Mouse (Mus musculus): ENCODE measurements around the gene Srrt.

Gene Srrt

DNA sequence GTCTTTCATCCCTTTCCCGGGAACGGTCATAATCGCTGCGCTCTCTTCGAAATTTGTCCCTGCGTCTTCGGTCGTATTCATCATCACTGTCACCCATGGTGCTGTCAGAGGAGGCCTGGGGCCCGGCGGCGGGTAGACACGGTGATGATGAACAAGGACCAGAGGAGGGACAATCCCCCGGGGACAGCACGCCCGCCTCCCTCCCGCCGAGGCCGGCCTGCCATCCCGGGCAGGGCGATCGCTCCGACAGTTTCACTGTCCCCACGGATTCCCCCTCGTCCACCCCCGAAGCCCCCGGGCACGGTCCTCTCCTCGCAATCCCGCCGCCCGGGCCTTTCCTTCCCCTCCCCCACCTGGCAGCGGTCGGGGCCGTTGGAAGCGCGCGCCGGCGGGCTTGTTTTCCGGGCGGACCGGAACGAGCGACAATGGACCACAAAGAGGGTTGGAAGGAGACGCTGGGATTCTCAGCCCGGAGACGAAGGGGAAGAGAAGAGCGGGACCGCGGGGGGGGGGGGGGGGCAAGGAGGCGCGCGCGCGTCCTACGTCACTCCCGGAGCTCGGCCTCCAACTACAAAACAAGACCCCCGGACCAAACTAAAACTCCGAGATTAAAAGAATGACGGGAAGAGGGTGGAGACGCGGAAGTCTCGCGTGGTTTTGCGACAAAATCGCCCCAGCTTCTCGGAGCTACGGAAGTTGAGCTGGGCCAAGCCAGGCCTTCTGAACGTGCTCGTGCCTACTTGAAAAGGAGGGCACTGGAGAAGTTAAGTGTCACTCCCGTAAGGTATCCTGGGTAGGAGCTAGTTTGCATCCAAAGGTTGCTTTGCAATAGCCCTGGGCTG lies at the start of gene Srrt:
TSS of gene Srrt (minus strand) at position 604 of the 842 bp plus-strand sequence.
- peak; percentile 80 for DNase-seq

DNA sequence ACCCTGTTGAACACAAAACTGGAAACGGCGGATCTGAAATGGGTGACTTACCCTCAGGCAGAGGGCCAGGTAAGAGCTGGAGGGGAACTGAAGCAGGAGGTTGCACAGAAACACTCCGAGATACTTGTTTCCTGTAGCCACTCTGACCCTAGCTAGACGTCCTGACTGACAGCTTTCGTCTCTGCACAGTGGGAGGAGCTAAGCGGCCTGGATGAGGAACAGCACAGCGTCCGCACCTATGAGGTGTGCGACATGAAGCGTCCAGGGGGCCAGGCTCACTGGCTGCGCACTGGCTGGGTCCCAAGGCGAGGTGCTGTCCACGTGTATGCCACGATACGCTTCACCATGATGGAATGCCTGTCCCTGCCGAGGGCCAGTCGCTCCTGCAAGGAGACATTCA lies 46.6 kb upstream of the Srrt start:
- no peak for DNase-seq

DNA sequence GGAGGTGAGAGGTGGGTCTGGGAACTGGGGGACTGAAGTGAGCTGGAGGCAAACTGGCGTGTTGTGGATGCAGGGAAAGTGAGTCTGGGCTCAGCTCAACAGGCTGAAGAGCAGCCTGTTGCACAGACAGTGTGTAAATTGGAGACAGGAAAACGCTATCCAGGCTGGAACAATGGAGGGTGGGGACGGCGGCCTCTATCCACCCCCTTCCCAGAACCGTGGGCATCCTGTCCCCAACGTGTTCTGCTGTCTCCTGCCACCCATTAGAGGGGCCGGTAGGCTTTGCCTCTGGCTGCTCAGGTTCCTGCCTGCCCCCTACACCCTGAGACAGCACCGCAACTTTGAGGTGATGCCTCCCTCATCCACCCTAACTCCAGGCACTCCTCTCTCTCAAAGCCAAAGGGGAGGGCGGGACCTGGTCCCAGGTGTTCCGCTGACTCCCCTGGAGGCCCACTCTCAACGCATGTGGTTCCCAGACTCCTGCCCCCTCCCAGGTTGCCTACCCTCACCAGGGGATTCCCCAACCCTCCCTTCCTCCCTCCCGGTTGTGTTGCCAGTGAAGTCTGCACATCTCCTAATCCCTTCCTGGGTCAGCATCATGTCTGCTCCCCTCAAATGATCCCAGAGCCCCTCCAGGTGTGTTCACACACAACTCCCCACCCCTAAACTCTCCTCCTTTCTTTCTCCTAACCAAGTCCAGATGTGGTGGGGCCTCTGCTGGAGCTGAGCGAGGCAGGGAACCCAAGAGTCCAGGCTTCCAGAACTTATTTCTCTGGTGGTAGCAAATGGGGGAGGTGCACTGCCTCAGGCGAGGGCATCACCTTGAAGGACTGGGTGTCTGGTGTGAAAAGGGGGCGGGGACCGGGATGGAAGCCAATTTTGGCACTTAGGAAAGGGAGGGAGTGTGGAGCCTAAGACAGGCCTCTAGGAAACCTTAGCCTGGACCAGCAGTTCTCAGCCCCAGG lies 44.8 kb upstream of the Srrt start:
- no peak for DNase-seq

DNA sequence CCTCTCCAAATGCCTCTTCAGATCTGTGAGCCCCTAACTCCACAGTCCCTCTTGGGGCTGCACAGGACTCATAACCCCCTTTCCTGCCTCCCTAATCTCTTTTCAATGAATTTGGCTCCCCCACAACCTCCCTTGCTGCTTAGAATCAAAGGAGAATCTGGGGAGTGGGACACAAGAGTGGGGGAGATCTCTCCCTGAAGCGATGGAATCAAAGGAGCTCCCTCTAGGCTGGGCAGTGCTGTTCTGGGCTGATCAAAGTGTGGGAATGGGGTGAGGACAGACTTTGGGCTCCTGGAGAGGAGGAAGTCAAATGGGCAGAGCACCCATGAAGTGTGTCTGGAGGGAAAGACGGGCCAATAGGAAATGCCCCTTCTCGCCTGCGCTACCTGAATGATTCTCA lies 43.9 kb upstream of the Srrt start:
- DNase-seq, result no peak

DNA sequence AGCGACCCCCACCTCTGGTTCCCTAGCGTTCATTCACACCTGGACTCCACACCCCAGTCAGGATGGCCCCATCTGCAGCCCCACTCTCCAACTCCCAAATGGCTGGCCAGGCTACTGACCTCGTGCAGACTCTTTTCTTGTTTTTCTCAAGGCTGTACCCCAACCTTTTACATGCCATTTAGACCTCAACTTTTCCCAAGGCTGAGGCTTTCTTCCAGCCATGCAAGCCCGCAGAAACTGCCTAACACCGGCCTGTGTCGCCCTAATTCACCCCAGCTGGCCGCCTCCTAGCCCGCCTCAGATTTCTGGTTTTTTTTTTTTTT lies 43.5 kb upstream of the Srrt start:
- DNase-seq, result no peak

DNA sequence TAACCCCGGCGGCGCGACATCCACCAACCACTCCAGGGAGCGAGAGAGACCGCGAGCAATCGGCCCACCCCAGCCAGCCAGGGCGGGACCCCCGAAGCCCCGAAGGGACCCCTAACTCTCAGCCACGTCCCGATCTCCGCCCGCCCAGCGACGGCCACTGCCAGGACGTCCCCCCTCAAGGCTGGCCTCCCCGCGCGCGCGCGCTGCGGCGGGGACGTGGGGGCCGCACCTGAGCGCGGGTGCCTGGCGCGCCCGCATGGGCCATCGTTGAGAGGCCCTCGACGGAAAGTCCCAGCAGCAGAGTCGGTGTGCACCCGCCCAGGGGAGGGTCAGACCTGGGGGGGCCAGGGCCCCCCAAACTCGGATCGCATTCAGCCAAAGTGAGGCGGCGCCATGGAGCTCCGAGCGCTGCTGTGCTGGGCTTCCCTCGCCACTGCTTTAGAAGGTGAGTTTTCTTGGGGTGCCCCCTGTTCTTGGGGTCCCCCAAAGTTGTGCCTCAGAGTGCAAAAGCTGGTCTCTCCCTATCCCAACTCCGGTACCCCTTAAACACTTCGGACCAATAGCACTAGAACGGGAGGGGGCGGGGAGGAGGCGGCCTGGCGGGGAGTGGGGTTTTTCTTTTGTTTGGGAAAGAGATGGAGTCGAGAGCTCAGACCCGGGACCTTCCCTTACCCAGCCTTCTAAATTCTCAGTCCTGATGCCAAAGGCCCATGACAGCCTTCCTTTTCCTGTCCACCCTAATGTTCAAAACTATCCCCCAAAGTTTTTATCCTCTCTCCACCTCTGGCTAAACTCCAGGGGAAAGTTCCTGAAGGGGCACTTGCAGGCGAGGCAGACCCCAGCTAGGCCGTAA lies 43.0 kb upstream of the Srrt start:
- DNase-seq, result no peak

DNA sequence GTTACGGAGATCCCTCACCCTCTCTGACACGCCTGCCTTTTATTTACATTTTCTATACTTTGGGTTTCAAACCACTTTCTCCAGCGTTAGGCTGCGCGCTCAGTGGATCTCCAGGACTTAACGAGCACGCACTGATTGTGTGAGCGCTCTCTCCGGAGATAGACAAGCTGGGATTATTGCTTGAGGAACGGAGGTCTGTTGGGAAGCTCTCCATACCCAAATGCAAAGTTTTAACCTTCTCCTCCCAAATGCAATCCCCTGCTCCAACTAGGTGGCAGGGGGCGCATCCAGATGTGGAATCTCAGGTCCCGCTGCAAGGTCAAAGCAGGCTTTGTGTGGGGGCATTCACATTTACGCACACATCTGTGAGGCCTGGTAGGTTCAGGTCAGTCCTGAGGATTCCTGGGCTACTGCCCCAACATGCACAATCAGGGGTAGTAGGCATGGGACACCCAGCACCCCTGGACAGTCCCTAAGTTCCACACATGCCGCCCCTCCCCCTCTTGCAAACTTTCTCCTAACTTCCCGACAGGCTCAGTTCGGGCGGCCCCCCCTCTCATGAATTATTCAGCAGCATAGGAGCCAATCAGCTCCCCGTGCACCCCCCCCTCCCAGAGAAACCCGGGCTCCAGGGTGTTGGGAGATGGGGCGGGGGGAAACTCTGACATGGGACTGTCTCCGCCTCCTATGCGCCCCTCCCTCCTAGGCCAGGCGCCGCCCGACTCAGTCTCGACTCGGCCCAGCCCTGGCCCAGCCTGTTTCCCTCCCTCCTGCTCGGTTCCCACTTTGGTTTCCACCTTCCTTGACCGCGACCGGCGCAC lies 42.1 kb upstream of the Srrt start, which contains the start of gene Ephb4:
TSS of gene Ephb4 (plus strand) at position 726 of the 821 bp plus-strand sequence.
- DNase-seq, result peak; percentile 27 to 35

DNA sequence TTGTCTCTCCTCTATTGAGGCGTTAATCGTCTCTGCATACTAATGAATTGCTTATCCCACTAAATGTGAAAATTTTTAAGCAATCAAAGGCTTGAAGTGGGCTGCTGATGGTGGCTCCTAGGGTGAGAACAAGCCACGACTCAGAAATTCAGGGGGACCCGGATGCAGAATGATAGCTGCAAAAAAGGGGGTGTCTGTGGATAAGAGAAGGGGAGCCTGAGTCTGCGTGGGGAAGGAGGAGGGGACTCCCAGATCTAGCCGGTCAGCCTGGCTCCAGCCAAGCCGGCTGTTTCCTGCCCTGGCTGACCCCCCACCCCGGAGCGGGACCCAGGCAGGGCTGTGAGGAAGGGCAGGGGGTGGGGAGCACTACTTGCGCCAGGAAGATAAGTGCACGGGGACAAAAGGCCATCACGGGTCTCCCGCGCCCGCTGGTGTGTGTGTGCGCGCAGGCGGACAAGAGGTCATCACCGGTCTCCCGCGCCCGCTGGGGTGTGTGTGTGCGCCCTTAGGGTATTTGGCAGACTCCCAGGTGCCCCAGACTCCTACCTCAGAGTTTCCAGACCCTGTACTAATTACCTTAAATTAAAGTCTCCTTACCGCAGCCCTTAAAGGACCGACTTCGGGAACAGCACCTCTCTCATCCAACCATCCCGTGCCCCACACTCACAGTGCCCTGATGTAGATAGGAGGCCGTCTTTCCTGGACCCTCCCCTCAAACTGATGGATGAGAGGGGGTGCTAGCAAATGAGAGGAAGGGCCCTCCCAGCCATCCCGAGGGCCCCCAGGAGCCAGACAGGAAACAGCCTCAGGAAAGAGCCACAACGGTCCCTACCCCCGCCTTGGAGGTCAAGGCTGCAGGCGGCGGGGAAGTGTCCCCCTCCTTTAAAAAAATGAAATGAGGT lies 41.3 kb upstream of the Srrt start:
- DNase-seq, result no peak

DNA sequence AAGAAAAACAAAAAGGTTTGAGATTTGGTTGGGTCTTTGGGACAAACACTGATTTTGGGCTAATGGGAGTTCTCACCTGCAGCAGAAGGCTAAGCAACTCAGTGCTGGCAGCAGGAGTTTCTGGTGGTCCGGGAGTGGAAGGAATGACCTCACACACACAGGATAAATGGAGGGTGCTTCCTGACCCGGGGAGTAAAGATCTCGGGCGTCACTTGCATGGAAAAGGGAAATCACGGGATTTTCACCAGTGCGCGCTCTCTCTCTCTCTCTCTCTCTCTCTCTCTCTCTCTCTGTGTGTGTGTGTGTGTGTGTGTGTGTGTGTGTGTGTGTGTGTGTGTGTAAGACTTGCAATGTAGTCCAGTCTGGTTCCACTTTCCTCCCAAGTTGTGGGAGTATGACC lies 40.4 kb upstream of the Srrt start:
- no peak for DNase-seq

DNA sequence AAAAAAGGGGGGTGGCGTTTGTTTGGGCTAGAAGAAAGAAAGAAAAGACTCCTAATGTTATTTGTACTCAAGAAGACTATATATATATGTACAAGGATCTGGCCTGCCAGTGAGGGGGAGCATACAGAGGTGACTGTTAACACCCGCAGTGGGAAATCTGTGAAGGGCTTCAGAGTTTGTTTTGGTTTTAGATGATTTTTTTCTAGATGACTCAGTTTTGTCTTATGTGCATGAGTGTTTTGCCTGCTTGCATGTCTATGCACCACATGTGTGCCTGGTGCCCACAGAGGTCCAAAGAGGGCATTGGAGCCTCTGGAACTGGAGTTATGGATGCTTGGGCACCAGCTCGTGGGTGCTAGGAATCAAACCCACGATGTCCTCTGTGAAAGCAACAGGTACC lies 39.5 kb upstream of the Srrt start:
- no peak for DNase-seq

DNA sequence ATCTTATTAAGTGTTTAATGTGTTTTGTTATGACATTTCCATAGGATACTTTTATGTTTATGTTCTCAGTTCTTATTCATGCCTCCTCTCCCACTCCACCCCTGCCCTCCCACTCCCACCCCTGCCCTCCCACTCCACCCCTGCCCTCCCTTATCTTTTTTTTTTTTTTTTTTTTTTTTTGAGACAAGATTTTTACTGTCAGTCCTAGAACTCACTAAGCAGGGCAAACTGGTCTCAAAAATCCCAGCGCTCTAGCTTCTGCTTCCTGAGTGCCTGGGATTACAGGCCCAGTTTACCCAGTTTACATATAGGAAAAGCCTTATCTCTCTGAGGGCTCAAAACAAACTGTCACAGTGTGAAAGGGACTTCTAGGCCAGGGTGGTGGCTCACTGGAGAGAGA lies 38.9 kb upstream of the Srrt start:
- no peak for DNase-seq

DNA sequence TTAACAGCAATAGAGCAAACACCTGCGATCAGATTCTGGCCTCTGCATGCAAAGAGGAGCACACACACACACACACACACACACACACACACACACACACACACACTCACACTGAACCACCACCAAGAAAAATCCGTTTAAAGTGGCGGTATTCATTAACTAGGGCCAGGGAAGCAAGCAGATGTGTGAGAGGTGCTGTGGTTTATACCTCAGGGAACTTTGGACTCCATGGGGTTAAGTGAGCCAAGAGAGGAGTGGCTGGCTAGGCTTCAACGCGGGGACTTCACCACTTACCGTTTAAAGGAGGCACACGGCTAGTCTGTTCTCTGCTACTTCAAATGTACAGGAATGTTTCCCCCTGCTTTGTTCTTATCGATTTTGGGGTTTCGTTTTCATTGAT lies 38.3 kb upstream of the Srrt start:
- no peak for DNase-seq

DNA sequence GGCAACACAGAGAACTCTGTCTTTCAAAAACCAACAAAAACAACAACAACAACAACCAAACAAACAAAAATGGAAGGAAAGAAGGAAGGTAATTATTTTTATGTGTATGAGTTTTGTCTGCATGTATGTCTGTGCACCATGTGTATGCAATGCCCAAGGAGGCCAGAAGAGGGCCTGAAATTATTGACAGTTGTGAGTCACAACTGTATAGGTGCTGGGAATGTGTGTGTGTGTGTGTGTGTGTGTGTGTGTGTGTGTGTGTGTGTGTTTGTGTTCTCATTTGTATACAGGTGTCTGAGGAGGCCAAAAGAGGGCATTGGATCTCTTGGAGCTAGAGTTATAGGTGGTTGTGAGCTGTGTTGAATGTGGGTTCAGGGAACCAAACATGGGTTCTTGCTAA lies 36.4 kb upstream of the Srrt start:
- DNase-seq, result no peak

DNA sequence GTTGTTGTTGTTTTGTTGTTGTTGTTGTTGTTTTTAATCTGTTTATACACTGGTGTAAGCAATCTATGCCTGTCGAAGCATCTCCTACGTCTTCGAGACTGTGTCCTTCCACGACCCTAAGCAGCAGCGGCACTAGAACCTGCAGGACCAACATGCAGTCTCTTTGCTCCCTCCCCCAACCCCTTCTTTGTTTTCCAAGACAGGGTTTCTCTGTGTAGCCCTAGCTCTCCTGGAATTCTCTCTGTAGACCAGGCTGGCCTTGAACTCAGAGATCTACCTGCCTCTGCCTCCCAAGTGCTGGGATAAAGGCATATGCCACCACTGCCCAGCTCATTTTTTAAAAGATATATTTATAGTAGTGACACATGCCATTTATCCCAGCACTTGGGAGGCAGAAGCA lies 35.9 kb upstream of the Srrt start:
- DNase-seq, result no peak

DNA sequence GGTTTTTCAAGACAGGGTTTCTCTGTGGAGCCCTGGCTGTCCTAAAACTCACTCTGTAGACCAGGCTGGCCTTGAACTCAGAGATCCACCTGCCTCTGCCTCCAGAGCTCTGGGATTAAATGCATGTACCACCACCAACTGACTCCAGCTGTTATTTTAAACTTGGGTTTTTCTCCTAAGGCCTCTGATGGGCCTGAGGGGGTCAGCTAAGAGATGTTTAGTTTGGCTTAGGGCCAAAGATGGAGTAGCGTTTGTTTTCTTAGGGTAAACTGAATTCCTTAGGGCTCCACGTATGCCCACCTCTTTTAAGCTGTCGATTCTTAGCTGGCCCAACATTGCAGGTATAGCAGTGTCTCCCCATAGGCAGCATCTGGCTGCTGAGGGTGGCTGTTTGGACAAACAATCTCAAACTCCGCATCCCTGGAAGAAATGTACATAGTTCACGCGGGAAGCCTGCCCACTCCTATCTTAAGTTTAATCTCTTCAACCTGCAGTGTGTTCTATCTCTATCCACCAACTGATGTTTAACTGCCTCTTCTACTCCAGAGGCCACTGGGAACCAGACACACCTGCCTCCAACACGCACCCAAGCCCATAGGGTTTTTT lies 35.0 kb upstream of the Srrt start:
- no peak for DNase-seq

DNA sequence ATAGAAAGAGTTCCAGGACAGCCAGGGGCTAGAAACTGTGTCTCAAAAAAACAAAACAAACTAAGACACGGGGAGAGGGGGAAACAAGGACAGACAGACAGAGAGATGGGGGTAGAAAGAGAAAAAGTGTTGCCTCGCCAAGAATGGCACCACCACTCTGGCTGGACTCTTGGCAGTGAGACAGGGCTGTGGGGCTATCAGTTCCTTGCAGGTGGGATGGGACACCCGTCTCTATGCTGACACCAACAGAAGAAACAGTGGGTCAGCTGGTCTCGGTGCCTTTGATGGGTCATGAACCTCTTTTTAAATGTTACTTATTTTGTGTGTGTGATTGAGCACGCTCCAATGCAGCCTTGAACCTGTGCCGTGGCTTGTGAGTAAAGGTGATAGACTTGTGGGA lies 32.7 kb upstream of the Srrt start:
- no peak for DNase-seq

DNA sequence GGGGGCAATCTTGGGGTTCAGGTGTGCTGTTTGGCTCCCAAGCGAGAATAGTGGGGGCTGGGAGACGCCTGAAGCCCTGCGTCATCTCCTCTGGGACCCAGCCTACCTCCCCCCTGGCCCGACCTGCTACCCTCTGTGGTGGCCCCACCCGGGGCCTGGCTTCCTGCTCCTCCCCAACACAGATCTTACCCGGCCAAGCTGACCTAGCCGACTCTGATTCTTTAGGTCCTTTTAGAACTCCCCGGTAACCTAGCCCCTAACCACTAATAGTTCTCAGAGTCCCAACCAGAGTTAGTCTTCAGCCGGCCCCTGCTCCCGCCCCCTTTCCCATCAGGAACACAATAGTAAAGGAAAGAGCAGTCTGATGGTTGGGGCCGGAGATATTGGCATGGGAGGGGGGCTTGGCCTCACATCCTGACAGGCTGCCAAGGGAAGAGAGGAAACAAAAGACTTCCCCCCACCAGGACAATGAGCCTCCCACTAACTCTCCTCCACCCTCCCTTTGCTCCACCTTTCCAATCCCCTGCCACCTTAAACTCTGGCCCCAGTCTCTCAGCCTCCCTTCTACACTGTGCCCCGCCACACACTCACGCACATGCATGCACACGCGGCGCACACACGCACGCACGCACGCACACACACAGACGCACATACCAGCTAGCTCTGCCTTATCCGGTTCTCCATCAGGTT lies 32.0 kb upstream of the Srrt start:
- no peak for DNase-seq

DNA sequence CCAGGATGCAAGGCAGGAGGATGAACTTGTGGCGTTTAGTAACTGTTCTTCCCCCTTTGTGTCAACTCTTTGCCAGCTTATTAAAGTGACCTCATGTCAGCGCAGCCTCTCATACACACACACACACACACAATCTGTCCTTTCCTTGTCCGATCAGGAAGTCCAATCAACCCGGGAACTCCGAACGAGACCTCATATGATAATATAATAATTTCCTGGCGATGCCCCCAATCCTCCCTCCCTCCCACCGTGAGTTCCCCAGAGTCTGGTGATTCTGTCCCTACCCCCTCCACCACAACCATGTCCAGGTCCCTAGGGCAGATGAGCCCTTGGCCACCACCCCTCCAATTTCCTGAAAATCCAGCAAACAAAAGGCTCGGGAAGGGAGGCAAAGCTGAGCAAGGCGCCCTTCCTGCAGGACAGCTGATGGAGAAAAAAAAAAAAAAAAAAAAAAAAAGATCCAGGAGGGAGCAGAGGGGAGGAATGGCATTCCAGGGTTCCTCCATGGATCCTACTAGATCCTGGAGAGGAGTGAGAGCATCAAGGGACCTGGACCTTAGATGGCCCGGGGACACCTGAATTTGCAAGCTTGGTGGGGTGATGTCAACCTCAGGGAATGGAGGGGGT lies 31.3 kb upstream of the Srrt start:
- no peak for DNase-seq

DNA sequence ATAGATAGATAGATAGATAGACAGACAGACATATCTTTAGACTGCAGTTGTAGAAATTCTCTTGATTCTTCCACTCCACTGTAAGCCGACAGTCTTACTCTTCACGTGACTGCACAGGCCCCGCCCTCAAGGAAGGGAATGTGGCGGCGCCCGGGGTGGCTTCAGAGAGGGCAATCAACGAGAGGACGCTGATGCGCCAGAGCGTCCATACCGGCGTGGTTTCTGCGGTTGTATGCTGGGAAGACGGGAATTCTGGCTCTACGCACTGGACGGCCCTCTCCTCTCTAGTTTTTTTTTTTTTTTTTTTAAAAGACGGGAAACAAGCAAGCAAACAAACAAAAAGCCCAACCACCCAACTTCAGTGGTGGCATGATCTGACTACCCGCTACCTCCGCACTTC lies 30.8 kb upstream of the Srrt start:
- DNase-seq, result peak; percentile 75 to 83

Data from spleen, adult 18-20 months (tissue).